Comparison of ENCODE assay signal across 16 mouse cellular contexts in the genomic region with DNA sequence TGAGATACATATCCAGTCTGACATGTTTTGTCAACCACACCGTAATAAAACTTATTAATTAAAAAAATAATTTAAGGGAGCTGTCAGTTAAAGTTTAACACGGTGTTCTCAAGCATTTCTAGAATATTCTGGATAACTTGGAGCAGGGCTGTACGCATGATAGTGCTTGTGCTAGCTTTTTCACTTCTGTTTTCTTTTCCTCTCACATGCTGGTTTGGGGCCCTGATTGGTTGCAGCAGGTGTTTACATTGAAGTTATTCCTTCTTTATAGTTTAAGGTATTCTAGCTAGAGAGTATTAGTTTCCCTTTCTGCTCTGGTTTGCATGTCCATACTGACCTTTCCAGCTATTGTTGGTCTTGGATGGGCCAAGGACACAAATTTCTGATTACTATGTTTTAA.
DNase-seq lines count a peak whose midpoint lies in the region; ATAC-seq and TF ChIP-seq lines count a peak whose summit lies in the region.
"Had no signal": no experiment of that assay in that cellular context is flagged by ENCODE, and none has a peak within 500 bp of the region (broad histone marks: within the 10 kb centered on the region; RNA-seq: fewer than 3 reads in every experiment).

No protein-coding gene starts in this region.

- no peak for TF ChIP-seq CTCF in lung, postnatal 0 days (IDR thresholded peaks at IDR 0.05)

- no peaks in the 10 kb centered on the region for H3K27me3 ChIP-seq in intestine, embryonic 14.5 days (replicated peaks; ENCODE audit: control insufficient read depth, insufficient read depth, low read length)
- no peaks in the 10 kb centered on the region for H3K27me3 ChIP-seq in intestine, embryonic 16.5 days (replicated peaks; ENCODE audit: control insufficient read depth, insufficient read depth, low read length)
- no peaks in the 10 kb centered on the region for H3K27me3 ChIP-seq in lung, postnatal 0 days (replicated peaks; ENCODE audit: insufficient read depth, low read length)
- no peaks in the 10 kb centered on the region for H3K27me3 ChIP-seq in liver, embryonic 12.5 days (replicated peaks)
- H3K27me3 ChIP-seq in stomach, embryonic 15.5 days (replicated peaks), result no peaks in the 10 kb centered on the region
- 0 out of 2 replicates have a peak, but pooled peaks cover 4% of the 10 kb centered on the region for H3K27me3 ChIP-seq in forebrain, embryonic 14.5 days (replicated peaks; ENCODE audit: control insufficient read depth, insufficient read depth, low read length)
- H3K27me3 ChIP-seq: neural tube, embryonic 12.5 days had no signal

- H3K9ac ChIP-seq in intestine, embryonic 14.5 days (ENCODE audit: low read length), result no peak overlapping the region
- no peak overlapping the region for H3K9ac ChIP-seq in intestine, embryonic 16.5 days (ENCODE audit: low read depth, low read length)
- no peak overlapping the region for H3K9ac ChIP-seq in lung, postnatal 0 days (replicated peaks; ENCODE audit: low read depth)
- peak overlapping the region; percentile 55 for H3K9ac ChIP-seq in liver, embryonic 12.5 days
- H3K9ac ChIP-seq in stomach, embryonic 15.5 days, result no peak overlapping the region
- H3K9ac ChIP-seq in forebrain, embryonic 14.5 days (ENCODE audit: low read length), result no peak overlapping the region
- H3K9ac ChIP-seq: hindbrain, embryonic 15.5 days; neural tube, embryonic 12.5 days had no signal

- H3K36me3 ChIP-seq in intestine, embryonic 14.5 days (ENCODE audit: control insufficient read depth, insufficient read depth, low read length), result no peaks in the 10 kb centered on the region
- H3K36me3 ChIP-seq in intestine, embryonic 16.5 days (ENCODE audit: control insufficient read depth, insufficient read depth, low read length), result 0 out of 2 replicates have a peak, but pooled peaks cover 3% of the 10 kb centered on the region
- H3K36me3 ChIP-seq in lung, postnatal 0 days (ENCODE audit: insufficient read depth, low read length), result no peaks in the 10 kb centered on the region
- peaks cover 4% of the 10 kb centered on the region for H3K36me3 ChIP-seq in liver, embryonic 12.5 days
- no peaks in the 10 kb centered on the region for H3K36me3 ChIP-seq in stomach, embryonic 15.5 days
- H3K36me3 ChIP-seq in forebrain, embryonic 14.5 days (ENCODE audit: control insufficient read depth, insufficient read depth, low read length), result no peaks in the 10 kb centered on the region
- H3K36me3 ChIP-seq: forebrain, embryonic 10.5 days; hindbrain, embryonic 15.5 days; neural tube, embryonic 12.5 days had no signal

- no peak for ATAC-seq in intestine, embryonic 14.5 days (replicated peaks; ENCODE audit: low FRiP score, low TSS enrichment, low read depth)
- ATAC-seq in intestine, embryonic 16.5 days, result no peak
- no peak for ATAC-seq in lung, postnatal 0 days
- ATAC-seq in liver, embryonic 12.5 days, result no peak
- no peak for ATAC-seq in stomach, embryonic 15.5 days (ENCODE audit: insufficient read depth, low FRiP score, low read depth)
- no peak for ATAC-seq in forebrain, embryonic 14.5 days

- peaks cover 50% of the 10 kb centered on the region for H3K4me1 ChIP-seq in intestine, embryonic 14.5 days (replicated peaks; ENCODE audit: control insufficient read depth, insufficient read depth, low read length)
- H3K4me1 ChIP-seq in intestine, embryonic 16.5 days (ENCODE audit: control insufficient read depth, insufficient read depth, low read length), result peaks cover 55% of the 10 kb centered on the region
- H3K4me1 ChIP-seq in lung, postnatal 0 days (ENCODE audit: insufficient read depth, low read depth, low read length), result peaks cover 25% of the 10 kb centered on the region
- H3K4me1 ChIP-seq in liver, embryonic 12.5 days, result peaks cover 91% of the 10 kb centered on the region
- peaks cover 58% of the 10 kb centered on the region for H3K4me1 ChIP-seq in stomach, embryonic 15.5 days
- 0 out of 2 replicates have a peak, but pooled peaks cover 3% of the 10 kb centered on the region for H3K4me1 ChIP-seq in forebrain, embryonic 14.5 days (ENCODE audit: control insufficient read depth, insufficient read depth, low read length)

- peak overlapping the region; percentile 88; the same call in 1 of the 2 replicates for H3K27ac ChIP-seq in intestine, embryonic 14.5 days (ENCODE audit: low read depth)
- H3K27ac ChIP-seq in intestine, embryonic 16.5 days (ENCODE audit: low read length), result no peak overlapping the region
- H3K27ac ChIP-seq in lung, postnatal 0 days (ENCODE audit: low read length), result peak overlapping the region; percentile 64; the same call in 1 of the 2 replicates
- H3K27ac ChIP-seq in liver, embryonic 12.5 days, result peak overlapping the region; percentile 84
- peak overlapping the region; percentile 91 for H3K27ac ChIP-seq in stomach, embryonic 15.5 days
- H3K27ac ChIP-seq in forebrain, embryonic 14.5 days (ENCODE audit: low read depth, low read length), result no peak overlapping the region
- H3K27ac ChIP-seq: hindbrain, embryonic 15.5 days; neural tube, embryonic 12.5 days had no signal

- WGBS in intestine, embryonic 14.5 days, result 72% methylated on average over 3 of the region's 3 CpGs
- 65% methylated on average over 3 of the region's 3 CpGs for WGBS in intestine, embryonic 16.5 days
- WGBS in lung, postnatal 0 days, result 49% methylated on average over 3 of the region's 3 CpGs
- WGBS in liver, embryonic 12.5 days (ENCODE audit: insufficient replicate concordance), result 42% methylated on average over 3 of the region's 3 CpGs
- WGBS in stomach, embryonic 15.5 days, result 61% methylated on average over 3 of the region's 3 CpGs
- WGBS in forebrain, embryonic 14.5 days, result 92% methylated on average over 3 of the region's 3 CpGs

- H3K4me3 ChIP-seq in intestine, embryonic 14.5 days (ENCODE audit: low read depth, low read length), result no peak overlapping the region
- no peak overlapping the region for H3K4me3 ChIP-seq in intestine, embryonic 16.5 days (ENCODE audit: low read length)
- H3K4me3 ChIP-seq in lung, postnatal 0 days (ENCODE audit: low read depth, low read length), result no peak overlapping the region
- no peak overlapping the region for H3K4me3 ChIP-seq in liver, embryonic 12.5 days
- no peak overlapping the region for H3K4me3 ChIP-seq in stomach, embryonic 15.5 days (replicated peaks)
- H3K4me3 ChIP-seq in forebrain, embryonic 14.5 days (ENCODE audit: low read depth, low read length), result no peak overlapping the region
- H3K4me3 ChIP-seq: forebrain, embryonic 10.5 days; hindbrain, embryonic 15.5 days; neural tube, embryonic 12.5 days had no signal

- no peak for DNase-seq in intestine, embryonic 14.5 days (ENCODE audit: low spot score)
- no peak for DNase-seq in lung, postnatal 0 days (ENCODE audit: low spot score)
- no peak for DNase-seq in lung, postnatal 4 days
- no peak for DNase-seq in forebrain, embryonic 14.5 days (ENCODE audit: low spot score)
- no peak for DNase-seq in adrenal gland, adult 18-20 months (ENCODE audit: low spot score in 2 of 2)
- DNase-seq: cerebellum, adult 2 months; heart, adult 11 months; kidney, postnatal 10 days; layer of hippocampus, postnatal 36 days had no signal

- no peak for TF ChIP-seq EP300 in lung, postnatal 0 days (IDR thresholded peaks at IDR 0.05)

- no peaks in the 10 kb centered on the region for H3K9me3 ChIP-seq in intestine, embryonic 14.5 days (ENCODE audit: control insufficient read depth, low read length)
- H3K9me3 ChIP-seq in intestine, embryonic 16.5 days (ENCODE audit: control insufficient read depth, low read length), result no peaks in the 10 kb centered on the region
- H3K9me3 ChIP-seq in lung, postnatal 0 days (ENCODE audit: low read length), result no peaks in the 10 kb centered on the region
- H3K9me3 ChIP-seq in liver, embryonic 12.5 days (replicated peaks), result no peaks in the 10 kb centered on the region
- H3K9me3 ChIP-seq in stomach, embryonic 15.5 days, result no peaks in the 10 kb centered on the region
- no peaks in the 10 kb centered on the region for H3K9me3 ChIP-seq in forebrain, embryonic 14.5 days (replicated peaks; ENCODE audit: control insufficient read depth, low read length)
- H3K9me3 ChIP-seq: forebrain, embryonic 10.5 days; G1E; hindbrain, embryonic 15.5 days; neural tube, embryonic 12.5 days had no signal

- no peak overlapping the region for H3K4me2 ChIP-seq in intestine, embryonic 14.5 days (ENCODE audit: low read length)
- no peak overlapping the region for H3K4me2 ChIP-seq in intestine, embryonic 16.5 days (ENCODE audit: low read depth, low read length)
- H3K4me2 ChIP-seq in lung, postnatal 0 days (replicated peaks; ENCODE audit: low read depth, low read length), result no peak overlapping the region
- H3K4me2 ChIP-seq in liver, embryonic 12.5 days, result peak overlapping the region; percentile 55
- no peak overlapping the region for H3K4me2 ChIP-seq in stomach, embryonic 15.5 days
- no peak overlapping the region for H3K4me2 ChIP-seq in forebrain, embryonic 14.5 days (ENCODE audit: low read length)
- H3K4me2 ChIP-seq: hindbrain, embryonic 15.5 days; neural tube, embryonic 12.5 days had no signal

Comparison
In these comparisons a context has a peak if more than half of its experiments do, and no peak if none do; other contexts are left out.
1. H3K27ac ChIP-seq: peak in intestine, embryonic 14.5 days (single experiment), lung, postnatal 0 days (single experiment), liver, embryonic 12.5 days (single experiment) and stomach, embryonic 15.5 days (single experiment); none in intestine, embryonic 16.5 days (single experiment) and forebrain, embryonic 14.5 days (single experiment).